Mouse (Mus musculus) cerebellum, adult 8-10 months (tissue): ENCODE data around the gene Tmem200b.
A peak's percentile ranks its signal among the peaks of the same experiment; 100 is the strongest.

Experiments
- DNase-seq: peaks from one replicate; pipeline ENCODE4 v3.0.0; 2022

Tmem200b gene

DNA sequence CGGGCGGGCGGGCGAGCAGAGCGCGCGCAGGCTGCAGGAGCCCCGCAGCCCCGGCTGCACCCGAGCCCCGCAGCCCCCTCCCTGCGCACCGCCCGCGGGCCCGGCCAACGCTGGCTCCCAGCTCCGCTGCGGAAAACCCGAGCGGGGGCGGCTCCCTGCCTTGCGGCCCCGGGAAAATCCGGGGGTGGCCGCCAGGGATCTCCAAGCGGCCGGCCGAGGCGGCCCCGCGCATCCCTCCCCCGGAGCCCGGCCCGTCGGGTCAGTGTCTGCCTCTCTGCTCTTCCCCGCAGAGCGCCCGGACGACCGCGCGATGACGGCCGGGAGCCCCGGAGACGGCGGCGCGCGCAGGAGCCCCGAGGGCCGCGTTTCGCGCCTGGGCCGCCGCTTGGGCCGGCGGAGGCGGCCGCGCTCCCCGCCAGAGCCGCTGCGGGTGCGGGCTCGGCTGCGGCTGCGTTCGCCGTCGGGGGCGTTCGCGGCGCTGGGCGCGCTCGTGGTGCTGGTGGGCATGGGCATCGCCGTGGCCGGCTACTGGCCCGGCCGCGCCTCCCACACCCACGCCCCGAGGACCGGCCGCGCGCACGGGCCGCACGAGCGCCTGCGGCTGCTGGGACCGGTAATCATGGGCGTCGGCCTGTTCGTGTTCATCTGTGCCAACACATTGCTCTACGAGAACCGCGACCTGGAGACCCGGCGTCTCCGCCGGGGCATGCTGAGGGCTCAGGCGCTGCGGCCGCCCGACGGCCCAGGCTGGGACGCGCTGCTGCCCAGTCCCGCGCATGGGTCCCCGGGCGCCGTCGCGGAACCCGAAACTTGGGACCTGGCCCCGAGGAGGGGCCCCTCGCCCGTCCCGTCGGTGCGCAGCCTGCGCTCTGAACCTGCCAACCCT, at the start of gene Tmem200b:
Gene Tmem200b, plus strand, starts transcription at position 311 of the 886 bp plus-strand sequence.
- no peak for DNase-seq

DNA sequence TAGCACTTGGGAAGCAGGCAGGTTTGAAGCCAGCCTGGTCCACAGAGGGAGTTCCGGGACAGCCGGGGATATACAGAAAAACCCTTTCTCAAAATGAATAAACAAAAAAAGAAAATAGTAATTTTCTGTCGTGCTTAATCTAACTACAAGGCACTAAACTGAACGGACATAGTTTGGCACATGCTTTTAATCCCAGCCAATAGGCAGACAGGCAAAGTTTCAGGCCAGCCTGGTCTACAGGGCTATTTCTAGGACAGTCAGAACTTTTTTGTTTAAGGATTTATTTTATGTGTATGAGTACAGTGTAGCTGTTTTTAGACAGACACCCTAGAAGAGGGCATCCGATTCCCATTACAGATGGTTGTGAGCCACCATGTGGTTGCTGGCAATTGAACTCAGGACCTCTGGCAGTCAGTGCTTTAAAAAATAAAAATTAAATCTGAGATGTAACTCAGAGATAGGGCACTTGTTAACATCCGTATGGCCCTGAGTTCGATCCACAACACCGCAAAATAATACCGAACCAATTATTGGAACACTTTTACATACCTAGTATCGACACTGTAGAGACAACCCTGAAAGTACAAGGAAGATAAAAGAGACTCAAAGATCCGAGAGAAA, 48.8 kb upstream of the Tmem200b start:
- DNase-seq: no peak

DNA sequence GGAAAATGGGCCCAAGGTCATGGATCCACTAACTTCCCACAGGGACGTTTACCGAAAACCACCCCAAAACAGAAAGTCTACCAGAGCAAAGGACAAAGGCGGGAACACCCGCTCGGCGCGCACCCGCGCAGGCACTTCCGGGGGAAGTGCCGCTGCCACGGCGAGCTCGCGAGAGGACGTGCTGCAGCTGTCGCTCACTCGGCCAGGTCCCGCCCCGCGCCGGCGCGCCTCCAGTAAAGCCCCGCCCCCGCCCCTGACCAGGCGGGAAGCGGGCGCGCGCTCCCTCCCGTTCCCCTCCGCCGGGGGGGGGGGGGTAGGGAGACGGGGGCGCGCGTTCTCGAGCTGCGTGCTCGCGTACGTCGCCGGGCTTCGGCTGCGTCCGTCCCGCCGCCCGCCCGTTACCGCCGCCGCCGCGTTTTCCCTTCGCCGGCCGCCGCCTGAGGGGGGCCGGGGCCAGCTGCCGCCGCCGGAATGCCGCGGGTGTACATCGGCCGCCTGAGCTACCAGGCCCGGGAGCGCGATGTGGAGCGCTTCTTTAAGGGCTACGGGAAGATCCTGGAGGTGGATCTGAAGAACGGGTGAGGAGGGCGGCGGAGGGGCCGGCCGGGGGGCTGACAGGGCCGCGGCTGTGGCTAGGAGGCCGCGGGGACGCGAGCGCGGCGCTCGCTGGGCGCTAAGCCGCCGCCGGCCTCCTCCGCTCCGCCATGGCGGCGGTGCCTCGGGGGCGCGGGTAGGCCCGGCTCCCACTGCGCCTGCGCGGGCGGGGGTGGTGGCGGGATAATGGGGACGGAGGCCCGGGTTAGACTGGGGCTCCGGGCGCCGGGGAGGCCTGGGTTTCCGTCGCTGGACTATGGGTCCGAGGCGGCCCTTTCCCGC, 48.0 kb upstream of the Tmem200b start, which contains the start of gene Srsf4:
Gene Srsf4, plus strand, starts transcription at position 325 of the 876 bp plus-strand sequence.
- DNase-seq: peak; percentile 88

DNA sequence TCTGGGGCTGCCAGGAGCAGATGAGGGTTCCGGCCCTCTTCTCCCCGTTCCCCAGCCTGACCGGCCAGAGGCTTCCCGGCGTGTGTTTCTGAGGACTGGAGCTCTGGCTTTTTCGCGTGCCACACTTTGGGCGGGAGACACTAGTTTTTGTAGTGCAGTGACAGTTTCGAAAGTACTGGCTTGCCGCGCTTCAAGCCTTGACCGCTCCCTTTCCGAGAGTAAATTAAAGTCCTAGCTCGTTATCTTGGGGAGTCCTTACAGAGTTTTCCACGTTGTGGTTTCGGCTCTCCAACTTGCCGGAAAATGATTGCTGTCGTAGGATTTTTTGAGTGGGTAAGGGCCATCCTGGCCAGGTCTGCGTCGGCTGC, 47.4 kb upstream of the Tmem200b start:
- DNase-seq: no peak

DNA sequence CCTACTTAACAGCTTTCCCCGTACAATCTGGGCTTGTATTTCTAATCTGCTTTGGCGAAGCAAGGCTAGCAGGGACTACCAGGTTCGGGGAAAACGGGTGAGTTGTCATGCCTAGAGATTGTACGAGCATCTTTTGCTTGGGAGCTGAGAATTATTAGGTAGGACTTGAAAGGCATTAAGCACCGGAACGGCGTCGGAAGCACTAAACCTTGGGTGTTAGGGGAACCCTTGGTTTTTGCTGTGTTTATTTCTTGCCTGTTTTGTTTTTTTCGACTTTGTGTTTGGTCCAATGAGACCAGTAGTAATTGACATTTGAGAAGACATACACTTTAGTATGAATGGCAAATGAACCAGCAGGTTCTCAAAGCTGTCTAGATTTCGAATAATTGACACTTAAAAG, 47.0 kb upstream of the Tmem200b start:
- no peak for DNase-seq

DNA sequence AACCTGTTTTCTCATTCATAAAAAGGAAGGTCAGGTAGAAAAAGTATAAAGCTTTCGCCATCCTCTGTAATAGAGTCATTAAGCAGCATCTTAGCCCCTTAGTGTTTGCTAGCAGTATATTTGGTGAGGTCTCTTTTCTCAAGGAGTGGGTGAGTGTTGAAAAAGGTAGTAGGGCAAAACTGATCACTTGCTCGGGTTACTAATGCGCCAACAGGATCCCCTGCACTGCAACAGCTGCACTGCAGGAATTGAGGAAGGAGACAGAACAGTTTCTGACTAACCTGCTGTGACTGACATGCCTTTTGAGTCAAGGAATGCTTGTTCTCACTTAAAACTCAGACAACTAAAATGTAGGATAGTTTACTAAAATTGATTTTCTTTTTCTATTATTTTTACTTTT, 46.3 kb upstream of the Tmem200b start:
- no peak for DNase-seq

DNA sequence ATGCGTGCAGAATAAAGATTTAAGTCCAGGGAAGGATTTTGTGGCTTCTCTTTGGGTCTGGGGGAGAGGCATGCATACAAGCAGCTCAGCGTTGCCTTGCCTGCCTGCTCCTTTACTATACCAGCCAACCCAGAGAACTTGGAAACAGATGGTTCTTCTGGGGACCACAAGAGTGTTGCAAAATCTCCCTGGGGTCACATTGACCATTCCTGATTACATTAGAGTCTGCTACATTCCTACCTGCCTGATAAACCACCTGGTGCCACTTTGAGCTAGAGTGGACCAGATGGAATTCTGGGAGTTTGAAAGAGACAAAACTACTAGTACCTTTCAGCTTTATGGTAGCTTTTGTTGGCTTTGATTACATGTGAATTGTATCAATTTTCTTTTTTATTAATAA, 44.7 kb upstream of the Tmem200b start:
- no peak for DNase-seq

DNA sequence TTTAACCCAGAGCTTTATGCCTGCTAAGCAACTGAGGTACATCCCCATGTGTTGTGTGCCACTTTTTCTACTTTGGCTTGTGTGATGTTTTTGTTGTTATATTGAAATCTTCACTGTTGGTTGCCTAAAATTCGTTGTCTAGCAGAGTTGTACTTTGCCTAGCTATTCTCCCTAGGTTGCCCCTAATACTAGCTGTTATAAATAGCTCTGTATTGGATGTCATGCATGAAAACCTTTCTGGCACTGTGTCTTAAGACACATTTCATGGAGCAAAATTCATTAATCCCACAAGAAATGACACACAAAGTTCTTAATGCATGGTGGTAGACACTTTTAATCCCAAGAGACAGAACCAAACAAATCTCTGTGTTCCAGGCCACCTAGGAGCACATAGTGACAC, 41.9 kb upstream of the Tmem200b start:
- no peak for DNase-seq

DNA sequence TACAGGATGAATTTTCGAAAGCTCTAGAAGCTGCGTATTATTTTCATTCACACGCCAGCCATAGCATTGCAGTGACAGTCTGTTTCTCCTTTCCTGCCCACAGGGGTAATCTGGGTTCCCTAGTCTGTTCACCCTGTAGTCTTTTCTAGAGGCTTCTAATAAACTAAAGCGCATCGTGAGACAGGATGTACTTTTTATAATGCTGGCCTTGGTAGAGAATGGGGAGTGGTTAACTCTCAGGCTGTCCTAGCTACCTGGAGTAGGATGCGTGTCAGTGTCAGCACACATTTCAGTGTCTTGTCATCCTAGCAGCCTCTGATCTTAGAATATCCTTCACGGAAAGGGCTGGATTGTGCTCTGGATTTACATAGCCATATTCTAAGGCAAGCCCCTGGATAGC, 40.3 kb upstream of the Tmem200b start:
- DNase-seq: no peak

DNA sequence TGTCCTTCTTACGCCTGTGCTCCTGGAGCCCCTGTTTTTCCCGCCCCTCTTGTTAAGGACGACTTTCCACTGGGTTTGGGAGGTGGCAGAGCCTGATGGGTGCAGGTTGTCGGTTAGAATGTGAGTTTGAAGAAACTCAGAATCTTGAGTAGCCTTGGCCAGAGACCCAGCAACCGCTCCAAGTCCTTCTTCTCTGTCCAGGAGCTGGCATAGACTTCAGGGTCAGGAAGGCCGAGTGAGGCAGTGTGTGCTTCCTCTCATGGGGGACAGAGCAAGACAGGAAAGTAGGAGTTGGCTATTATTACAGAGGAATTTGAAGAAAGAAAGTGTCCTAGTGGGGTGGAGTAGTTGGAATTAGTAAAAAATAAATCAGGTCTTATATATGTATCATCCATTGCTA, 38.0 kb upstream of the Tmem200b start:
- DNase-seq: no peak

DNA sequence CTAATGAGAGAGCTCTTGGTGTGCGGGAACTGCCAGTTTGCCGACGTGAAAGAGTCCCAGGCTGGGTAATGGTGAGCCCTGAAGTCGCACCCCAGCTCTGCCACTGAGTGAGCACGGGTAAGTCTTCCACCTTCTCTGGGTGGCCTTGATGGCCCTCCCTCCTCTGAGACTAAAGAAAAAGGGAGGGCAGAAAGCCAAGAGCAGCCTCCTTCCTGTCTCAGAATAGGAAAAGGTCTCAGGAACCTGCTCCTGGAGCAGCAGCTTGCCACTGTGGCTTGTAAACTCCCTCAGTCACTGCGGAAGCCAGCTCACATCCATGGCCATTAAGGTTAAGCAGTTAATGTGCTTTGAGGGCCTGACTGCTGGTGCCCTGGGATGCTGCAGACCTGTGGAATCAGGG, 36.2 kb upstream of the Tmem200b start:
- no peak for DNase-seq

DNA sequence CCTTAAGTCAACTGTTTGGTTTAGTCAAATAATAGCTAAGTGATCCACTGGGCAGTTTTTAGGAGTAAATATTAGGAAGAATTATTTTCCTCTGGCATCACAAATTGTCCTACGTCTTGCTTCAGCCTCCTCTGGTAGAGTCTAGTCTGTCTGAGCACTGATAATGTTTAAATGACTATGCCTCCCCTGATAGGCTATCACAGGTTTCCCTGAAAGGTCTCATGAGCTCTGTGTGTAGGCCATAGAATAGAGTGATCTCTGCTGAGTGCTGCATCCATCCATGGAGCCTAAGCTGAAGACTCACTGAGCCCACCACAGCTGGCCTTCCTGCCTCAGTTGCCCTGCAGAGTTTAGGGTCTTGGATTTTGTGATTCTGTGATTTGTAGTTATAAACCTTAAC, 33.0 kb upstream of the Tmem200b start:
- DNase-seq: no peak

DNA sequence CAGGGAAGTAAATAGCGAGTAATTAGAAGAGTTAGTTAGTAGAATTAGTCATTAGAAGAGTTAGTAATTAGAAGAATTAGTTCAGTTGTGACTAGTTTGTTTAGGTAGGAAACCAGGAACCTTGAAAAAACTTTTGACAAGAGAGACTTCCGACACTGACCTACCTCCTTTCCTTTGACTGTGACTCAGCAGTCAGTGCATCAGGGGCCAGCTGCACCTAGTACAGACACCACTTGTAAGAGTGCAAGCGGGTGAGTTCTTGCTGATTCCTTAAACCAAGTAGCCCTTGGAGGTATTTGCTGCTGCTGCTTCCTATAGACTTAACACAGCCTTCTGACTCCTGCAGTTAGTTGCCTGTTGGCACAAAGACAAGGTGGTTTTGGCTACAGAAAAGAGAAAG, 30.9 kb upstream of the Tmem200b start:
- no peak for DNase-seq

DNA sequence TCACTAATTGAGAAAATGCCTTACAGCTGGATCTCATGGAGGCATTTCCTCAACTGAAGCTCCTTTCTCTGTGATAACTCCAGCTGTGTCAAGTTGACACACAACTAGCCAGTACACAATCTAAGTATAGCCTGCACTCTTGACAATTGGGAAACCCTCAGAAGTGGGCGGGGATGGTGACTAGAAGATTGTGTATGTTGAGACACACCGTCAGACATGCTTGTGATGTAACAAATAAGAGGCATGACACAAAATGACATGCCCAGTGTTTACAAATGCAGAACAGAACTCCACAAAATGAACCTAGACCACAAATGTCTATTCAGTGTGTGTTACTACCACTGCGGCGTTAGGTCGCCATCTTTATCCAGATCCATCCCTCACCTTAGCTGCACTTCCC, 24.5 kb upstream of the Tmem200b start:
- no peak for DNase-seq

DNA sequence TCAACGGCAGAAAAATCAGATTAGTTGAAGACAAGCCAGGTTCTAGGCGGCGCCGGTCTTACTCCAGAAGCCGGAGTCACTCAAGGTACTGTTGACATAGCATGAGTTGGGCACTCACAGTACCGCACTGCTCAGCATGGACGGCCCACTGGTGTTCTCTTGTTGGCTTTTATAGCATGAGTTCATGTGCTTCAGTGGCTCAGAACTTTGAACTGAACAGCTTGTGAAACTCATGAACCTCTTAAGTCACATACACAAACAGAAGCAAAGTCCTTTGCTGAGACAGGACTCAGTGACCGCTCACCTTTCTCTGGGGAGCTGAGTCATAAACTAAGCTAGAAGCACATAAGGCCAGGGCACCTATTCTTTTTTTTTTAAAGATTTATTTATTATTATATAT, 23.8 kb upstream of the Tmem200b start:
- DNase-seq: no peak

DNA sequence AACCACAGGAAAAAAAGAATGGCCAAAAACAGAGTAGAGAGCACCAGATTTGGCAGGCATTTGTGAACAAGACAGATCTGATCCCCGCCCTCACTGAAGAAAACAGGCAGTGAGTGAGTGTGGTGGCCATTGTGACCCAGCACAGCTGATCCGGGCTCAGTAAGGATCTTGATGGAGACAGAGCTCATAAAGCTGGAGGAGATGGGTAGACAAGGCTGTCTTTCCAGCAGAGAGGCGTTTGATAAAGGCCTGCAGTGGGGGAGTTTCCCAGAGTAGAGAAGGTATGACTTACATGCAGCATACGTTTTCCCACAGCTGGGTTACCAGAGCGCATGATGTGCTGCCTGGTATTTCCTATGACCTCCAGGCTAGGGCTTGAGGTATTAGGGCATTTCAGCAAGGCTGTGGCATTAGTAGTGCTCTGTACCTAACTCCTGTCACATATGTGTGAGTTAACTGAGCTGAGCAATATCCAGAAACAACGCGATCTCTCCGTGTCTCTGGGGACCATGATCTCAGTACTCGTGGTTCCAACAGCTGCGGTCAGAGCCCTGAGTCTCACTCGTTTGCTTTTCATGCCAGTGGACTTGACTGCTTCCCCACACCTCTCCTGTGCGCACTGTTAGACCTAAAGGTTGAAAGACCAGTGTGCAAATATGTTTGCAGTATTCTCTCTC, 22.9 kb upstream of the Tmem200b start:
- no peak for DNase-seq

DNA sequence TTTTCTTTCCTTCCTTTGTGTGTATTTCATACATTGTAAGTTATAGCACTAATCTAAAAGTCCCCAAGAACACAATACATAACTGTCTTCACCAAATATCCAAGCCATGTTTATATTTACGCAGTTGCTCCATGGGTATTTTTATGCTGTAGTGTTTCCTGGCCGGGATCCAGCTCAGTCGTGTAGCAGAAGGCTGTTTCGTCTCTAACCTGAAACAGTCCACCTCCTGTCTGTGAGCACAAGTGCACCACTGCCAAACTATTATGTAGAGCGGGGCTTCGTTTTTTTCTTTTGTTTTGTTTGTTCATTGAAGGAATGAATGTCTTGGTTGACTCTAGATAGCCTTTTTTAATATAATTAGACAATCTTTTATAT, 22.4 kb upstream of the Tmem200b start:
- DNase-seq: peak; percentile 38

DNA sequence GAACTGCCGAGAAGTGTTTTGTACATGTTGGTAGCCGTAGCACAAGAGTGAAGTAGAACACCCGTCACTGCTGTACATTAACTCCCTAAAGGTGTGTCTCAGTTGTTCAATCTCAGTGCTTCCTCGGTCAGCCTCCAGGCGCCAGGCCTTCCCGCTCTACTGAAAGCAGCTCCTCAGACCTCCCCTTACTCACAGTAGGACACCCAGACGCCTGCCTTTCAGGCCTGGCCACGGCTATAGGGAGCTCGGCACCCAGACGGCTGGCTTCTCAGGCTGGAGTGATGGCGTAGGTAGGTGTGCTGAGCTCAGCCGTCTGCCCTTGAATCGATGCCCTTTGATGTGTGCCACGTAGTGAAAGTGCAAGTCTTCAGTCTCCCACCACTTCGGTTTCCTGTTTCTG, 20.5 kb upstream of the Tmem200b start:
- DNase-seq: no peak

DNA sequence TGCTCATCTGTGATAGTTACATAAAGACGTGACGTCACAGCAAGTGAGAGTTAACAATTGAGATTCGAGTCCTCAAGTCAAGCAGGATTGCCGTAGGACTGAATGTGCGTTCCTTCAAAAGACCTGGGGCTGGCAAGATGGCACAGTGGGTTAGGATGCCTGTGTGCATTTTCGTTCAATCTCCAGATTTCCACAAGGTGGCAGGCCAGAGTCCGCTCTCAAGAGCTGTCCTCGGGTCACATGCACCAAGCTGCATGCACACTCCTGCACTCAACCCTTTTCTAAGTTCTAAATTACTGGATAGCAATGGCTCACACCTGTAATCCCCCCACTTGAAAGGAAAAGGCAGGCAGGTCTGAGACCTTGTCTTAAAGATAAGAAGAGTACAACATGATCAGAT, 17.1 kb upstream of the Tmem200b start:
- DNase-seq: no peak

DNA sequence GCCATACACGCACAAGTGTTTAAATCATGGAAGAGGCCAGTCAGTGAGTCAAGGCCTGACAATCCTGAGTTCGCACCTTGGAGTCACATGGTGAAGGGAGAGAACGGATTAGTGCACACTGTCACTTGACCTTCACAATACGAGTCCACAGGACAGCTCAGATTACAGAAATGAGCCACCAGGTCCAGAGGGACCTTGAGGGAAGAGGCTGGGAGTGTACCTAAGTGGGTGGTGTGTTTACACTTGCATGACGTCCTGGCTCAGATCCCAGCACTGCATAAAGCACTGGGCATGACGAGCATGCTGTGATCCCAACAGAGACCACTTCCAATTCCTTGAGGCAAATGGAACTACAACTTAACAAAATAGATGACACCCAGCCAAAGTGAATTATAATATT, 15.1 kb upstream of the Tmem200b start:
- DNase-seq: no peak

DNA sequence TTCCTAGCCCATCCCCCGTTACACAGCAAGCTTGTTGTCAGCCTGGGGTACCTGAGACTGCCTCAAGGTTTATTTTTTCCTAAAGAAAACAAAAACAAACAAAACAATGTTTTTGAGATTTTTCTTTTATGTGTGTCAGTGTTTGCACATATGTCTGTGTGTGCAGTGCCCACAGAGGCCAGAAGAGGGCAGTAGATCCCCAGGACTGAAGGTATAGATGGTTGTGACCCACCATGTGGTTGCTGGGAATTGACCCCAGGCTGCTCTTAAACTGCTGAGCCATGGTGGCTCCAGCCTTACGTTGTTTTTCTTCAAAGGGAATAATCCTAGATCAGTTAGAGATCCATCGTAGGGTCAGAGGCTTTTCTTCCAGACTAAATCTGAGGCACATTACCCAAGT, 13.7 kb upstream of the Tmem200b start:
- no peak for DNase-seq

DNA sequence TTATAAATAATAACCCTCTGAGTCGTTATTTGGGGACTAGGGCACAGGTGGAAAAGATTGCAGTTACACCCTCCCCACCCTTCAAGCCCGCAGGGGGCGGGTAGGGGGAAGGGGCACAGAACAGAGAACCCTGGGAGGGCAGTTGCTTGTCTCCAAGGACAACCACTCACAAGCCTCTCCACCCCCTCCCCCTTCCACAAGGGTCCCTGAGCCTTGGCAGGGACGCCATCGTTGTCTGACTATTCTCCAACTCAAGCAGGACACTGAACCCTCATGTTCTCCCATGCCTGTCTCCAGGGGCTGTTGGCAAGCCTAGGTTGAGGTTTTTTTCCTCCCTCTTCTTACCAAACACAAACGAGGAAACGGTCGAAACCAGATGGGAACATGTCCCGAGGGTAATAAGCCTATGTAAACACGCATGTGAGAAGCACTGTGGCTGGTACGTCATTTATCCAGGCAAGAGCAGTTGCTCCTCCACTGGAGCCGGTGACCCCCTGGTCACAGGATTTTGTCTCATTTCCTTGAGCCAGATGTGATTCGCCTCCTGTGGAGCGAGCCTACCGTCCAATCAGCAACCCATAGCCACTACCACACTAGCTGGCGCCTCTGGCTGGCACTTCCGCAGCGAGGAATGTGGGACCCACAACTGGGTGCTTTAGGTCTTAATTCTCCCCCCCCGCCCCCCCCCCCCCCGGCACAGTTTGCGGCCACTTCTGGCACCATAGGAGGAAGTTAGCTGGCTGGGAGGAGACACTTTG, 11.2 kb upstream of the Tmem200b start:
- no peak for DNase-seq
